Mouse (Mus musculus) embryo, embryonic 10 days (tissue): ENCODE results near the gene Ccsap.

Experiments used
- DNase-seq: peaks from one replicate; pipeline ENCODE4 v3.0.0-alpha.2; 2015; ENCODE audit warnings: low spot score

Ccsap gene

DNA sequence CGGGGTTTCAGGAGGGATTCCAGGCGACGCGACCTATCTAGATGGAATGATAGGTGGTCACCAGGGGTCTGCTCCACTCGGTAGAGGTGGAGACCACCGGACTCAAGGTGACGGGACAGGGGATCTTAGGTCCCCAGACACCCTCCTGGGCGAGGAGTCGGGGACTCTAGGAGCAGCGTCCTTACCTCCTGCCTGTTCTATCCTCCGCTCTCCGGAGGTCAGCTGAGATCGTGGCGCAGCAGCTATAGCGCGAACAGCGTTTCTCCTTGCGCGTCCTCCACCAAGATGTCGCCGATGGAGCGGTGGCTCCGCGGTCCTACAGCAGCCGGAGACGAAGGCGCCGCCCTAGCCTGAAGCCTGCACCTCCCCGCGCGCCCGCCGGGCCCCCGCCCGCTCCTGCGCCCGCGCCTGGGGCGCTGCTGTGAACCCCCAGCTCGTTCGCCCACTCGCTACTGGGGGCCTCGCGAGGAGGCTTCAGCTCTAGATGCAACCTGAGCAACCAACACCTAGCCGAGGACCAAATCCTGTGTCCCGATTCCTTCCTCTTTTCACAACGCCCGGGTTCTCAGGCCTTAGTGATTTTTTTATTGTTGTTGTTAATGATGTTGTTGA lies at the start of gene Ccsap:
TSS of gene Ccsap (minus strand) at position 562 of the 612 bp plus-strand sequence.
- no peak for DNase-seq

DNA sequence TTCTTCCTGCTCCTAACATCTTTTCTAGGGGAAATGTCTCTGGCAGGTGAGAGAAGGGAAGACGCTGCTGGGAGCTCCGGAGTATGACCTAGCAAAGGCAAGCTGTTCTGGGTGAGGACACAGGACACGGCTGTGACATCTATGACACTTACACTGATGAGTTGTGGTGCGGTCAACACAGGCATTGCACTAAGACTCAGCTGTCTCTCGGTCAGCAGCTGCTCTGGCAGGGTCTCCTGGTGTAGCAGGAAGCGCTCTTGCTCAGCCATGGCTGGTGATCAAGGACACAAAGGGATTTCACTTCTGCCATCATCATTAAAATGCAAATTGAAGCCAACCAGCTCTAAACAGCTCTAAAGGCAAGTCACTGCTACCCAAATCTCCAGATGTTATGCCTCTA lies 47.6 kb upstream of the Ccsap start:
- DNase-seq: no peak

DNA sequence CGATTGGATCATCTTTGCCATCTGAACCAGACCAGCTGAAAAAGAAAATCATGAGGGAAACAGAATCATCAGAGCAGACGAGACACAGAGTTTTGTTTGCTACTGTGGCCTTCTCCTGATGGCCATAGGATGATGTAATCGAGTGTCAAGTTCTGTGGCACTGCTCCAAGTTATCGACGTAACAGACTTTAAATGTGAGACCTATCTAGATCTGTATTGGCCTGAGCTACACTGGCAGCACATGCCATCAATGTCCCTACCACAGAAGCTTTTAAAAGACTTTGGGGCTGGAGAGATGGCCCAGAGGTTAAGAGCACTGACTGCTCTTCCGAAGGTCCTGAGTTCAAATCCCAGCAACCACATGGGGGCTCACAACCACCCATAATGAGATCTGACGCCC lies 42.6 kb upstream of the Ccsap start:
- no peak for DNase-seq

DNA sequence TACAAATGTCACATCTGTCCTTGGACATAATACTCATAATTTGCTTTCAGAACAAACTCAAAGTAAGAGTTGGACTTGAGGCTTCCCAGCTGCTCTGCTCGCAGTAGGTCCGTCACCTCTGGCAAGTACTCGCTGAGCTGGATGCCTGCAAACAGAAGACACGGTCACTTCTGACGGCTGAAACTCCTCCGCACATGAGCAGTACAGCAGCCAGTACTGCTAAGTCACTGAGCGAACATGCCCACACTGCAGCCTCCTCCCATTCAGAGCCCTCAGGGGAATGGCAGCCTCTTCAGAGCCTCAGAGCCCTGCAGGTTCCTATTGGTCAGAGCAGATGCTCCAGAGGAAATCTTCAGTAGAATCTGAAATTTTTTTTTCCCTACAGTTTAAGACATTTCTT lies 39.4 kb upstream of the Ccsap start:
- DNase-seq: no peak

DNA sequence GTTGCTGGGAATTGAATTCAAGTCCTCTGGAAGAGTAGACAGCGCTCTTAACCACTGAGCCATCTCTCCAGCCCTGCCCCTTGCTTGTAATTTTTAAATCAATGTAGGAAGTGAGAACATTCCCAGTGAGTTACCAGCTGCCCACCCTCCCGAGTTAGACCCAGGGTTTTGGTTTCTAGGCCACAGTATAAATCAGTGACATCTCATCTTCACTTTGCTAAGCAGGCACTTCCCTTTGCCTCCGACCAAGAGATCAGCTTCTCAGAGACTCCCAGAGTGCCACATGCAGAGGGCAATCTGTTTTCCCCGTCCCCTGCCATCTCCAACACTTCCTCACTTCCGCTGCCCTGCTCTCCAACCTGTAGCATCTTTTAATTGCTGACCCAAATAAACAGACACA lies 38.6 kb upstream of the Ccsap start:
- no peak for DNase-seq

DNA sequence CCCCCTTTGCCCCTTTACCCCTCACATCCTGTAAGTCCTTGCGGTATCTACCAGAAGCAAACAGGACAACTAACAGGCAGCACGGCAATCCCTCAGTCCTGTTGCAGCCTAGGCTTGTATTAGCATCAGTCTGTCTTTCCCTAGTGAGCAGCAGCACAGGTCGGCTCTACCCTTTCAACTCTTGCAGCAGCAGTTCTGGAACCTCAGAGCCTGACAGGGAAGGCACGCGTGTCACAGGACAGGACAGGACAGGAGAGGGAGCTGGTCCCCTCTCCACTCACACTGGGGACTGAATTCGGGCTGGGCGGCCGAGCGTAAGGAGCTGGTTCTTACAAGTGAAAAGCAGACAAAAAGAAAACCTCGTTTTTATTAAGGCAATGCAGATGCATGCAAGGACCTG lies 36.8 kb upstream of the Ccsap start:
- DNase-seq: no peak

DNA sequence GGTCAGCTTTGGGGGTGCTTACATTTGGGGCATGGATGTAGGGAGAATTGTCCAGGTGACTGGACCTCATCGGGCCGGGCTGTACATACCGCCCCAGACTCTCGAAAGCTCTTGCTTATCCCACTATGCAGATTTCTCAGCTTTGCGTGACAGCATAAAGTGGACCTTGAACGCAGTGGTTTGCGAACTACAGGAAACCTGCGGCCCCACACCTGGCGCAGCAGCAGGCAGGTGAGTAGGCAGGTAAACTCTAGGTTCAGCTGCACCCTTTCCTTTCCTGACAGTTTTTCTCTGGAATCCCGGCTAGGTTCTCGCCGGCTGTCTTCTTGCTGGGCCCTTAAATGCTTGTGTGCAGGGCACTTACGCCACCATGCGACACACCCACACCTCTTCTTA lies 36.4 kb upstream of the Ccsap start:
- DNase-seq: no peak

DNA sequence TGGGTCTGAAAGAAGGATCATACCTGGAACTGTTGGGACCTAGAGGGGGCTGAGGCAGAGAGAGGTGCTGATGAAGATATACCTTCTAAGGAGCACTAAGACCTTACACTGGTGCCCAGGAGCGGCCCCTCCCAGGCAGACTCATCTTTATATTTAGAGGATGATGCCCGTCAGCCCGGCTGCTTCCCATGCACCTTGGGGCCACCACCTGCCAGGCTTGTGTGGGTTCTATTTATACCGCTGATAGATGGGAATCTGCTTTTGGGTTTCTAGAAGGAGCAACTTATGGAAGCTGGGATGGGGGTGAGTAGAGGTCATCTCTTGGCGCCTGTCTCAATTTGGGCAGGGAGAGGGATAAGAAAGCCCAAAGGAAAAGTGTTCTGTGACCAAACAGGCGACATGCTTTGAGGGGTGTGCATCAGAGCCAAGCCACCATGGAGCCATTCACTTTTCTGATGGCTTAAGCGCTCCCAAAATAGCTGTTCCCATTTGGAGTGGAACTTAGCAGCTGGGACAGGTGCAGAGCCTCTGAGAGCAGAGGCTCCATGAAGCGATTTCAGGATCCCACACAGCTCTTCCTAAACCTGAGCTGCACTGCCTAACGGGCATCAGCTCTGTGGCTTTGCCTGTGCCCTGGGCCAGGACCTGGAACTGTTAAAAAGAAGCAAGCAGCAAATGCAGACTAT lies 35.8 kb upstream of the Ccsap start:
- DNase-seq: no peak

DNA sequence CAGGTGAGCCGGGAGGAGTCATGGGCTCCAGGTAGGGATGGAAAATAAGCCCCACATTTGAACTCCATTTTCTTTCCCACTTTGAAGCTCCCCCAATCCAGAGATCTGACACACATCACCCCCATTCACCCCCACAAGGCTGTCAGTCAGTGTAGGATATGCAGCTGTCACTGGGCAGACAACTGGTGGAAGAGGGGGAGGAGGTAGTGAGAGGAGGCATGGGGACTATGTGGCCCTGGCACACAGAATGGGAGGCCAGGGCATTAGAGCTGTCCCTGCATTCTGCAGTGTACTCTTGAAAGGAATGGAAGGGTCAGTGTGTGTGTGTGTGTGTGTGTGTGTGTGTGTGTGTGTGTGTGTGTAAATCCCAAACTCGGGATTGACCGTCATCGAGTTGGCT lies 35.2 kb upstream of the Ccsap start:
- DNase-seq: no peak

DNA sequence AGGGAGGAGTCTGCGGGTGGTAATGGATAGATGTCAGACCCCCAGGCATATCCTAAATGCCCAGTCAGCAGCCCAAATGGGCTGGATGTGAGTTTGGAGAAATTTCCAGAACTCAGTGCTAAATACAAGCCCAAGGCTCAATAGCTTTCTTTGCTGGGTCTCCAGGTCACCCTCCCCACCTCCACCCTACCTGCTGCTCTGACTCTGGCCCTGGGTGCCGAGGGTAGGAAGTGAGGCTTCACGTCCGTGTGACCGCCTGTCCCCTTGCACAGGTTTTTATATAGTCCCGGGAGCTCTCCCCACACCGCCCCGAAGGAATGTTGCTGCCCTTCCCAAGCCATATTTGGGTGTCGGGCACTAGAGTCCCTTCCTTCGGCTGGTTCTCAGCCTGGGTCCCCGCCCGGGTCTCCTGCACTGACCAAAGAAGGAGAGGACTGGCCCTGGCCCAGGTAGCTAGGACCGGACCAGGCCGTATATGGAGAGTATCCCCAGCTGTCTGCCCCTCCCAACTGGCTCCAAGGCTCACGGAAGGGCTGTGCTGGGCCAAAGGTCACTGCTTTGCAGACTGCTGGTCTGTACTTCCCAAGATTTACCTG lies 34.6 kb upstream of the Ccsap start, which contains the start of gene Acta1:
TSS of gene Acta1 (minus strand) at position 250 of the 596 bp plus-strand sequence.
- DNase-seq: no peak

DNA sequence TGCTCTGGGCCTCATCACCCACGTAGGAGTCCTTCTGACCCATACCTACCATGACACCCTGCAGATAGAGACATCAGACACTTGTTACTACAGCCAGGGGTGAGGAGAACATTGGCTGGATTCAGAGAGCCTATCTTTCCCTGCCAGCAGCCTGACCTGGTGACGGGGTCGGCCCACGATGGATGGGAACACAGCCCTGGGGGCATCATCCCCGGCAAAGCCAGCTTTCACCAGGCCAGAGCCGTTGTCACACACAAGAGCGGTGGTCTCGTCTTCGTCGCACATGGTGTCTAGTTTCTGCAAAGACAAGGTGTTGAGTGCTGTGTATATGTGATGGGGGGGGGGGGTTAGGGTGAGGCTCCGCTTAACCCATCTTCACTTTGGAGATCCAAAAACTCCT lies 33.4 kb upstream of the Ccsap start:
- DNase-seq: no peak

DNA sequence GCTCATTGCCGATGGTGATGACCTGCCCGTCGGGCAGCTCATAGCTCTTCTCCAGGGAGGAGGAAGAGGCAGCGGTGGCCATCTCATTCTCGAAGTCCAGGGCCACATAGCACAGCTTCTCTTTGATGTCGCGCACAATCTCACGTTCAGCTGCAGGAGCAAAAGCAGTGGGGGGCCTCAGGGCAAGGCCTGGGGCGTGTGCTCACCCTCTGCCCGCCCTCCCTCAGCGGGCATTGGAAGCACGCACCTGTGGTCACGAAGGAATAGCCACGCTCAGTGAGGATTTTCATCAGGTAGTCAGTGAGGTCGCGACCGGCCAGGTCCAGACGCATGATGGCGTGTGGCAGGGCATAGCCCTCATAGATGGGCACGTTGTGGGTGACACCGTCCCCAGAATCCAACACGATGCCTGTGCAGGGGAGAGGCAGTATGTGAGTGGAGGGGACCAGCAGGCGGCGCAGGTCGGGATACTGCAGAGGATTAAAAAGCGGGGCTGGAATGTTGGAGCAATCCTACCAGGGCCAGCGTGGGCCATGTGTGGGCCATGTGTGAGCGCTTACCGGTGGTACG lies 32.7 kb upstream of the Ccsap start:
- peak; percentile 35 for DNase-seq

DNA sequence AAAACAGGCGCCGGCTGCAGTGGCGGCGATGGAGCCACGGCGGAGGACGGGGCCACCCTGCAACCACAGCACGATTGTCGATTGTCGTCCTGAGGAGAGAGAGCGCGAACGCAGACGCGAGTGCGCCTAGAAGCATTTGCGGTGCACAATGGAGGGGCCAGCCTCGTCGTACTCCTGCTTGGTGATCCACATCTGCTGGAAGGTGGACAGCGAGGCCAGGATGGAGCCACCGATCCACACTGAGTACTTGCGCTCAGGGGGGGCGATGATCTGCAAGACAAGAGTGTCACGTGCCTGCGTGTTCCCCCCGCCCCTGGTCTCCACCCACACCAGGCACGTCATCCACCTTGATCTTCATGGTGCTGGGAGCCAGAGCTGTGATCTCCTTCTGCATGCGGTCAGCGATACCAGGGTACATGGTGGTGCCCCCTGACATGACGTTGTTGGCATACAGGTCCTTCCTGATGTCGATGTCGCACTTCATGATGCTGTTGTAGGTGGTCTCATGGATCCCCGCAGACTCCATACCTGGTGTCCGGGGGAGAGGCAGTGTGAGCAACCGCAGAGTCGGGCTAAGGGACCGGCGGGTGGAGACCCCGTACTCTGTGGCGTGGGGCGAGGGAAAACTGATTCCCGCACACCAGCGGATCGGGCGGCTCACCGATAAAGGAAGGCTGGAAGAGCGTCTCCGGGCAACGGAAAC lies 32.0 kb upstream of the Ccsap start:
- peak; percentile 42 for DNase-seq

DNA sequence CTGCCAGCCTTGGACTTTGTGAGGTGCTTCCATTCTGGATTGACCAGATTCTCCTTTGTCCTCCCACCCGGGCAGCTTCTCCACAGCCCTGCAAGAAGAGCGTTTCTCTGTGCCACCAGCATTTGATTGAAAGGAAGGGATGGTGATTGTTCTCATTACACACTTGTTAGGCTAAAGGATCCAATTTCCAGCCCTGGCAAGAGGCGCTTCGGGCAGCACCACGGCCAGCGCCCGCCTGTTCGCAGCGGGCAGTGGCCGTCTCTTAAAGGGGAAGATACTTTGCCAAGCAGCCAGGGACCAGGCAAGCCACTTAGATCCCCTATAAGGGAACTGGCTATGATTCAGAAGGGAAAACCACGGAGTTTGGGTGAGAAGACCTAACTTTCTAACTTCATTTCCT lies 31.3 kb upstream of the Ccsap start:
- peak; percentile 81 for DNase-seq

DNA sequence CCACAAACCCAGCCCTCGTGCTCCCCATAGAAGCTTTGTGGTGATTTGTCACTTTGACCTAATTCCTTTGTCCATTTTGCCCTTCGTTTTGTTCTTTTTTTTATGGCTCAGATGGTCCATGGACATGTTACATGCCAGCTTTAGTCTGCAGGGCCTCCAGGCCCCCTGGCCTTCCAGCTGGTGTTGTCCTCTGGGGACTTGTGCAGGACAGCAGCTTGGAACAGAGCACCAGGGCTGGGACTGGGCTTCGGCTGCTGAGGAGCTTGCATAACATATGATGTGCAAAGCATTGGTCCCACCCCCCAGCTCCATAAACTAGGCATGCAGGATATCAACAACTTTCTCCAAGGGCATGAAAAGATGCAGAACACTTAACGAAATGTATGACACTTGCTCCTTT lies 29.8 kb upstream of the Ccsap start:
- no peak for DNase-seq

DNA sequence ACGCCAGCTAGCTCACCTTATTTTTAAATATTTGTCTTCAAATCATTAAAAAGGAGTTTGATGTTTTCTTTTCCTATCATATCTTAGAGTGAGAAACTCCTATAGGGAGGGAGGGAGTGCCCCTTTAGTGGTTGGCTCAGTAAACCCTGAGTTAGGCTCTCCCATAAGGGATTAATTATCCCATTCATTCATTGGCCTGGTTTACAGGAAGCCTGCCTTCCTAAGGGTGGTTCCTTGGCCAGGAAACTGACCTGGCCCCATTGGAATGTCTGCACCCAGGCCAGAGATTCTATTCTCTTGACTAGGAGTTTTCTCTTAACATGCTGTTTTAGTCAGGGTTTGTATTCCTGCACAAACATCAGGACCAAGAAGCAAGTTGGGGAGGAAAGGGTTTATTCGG lies 27.9 kb upstream of the Ccsap start:
- no peak for DNase-seq

DNA sequence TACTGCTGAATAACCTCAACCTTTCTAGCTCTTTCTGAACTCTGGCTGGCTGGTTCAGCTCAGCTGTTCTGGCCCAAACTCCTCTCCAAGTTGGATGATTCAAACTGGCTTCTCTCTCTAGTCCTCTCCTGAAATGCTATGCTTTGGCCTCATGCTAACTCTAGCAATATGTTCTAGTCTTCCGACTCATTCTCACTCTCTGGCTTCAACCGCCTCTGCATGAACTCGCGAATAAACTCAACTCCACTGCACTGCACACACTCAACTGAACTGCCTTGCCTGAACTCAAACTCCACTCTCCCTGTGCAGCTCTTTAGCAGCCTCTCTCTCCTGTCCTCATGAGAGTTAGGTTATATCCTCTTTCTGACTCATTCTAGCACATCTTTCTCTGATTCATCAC lies 27.2 kb upstream of the Ccsap start:
- no peak for DNase-seq

DNA sequence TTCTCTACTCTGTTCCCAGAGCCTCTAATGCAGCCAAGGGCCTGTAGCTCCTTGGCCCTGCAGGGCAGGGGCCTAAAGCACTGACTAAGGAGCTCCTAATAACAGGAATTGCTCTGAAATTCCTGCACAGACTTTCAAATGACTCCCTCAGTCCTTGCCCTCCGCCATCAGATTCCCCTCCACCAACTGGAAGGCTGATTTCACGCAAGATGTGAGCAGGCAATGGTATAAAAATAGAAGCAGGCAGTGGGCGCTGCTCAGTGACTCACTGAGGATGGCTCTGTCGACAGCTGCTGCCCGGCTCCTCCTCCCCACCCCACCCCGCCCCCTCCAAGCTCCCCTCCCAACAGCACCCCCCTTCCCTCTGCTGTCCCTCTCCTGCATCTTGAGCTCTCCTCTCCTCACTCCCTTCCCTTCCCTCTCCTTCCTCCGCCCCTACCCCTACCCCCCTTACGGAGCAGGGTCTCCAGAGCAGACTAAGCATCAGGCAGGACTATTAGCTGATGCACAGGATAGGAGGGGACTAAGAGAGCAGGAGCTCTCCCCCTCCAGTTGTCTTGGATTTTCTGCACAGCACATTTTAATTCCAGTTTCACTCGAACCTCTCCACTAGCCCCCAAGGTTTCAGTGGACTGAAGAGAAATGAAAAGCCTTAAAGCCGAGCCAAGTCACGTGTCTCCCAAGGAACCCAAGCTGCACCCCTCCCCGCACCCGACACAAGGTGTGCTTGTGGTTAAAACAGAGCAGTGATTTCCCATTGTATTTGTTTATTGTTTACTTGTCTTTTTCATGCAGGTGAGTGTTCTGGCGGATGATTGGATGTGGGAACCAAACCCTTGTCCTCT lies 24.9 kb upstream of the Ccsap start:
- DNase-seq: no peak

DNA sequence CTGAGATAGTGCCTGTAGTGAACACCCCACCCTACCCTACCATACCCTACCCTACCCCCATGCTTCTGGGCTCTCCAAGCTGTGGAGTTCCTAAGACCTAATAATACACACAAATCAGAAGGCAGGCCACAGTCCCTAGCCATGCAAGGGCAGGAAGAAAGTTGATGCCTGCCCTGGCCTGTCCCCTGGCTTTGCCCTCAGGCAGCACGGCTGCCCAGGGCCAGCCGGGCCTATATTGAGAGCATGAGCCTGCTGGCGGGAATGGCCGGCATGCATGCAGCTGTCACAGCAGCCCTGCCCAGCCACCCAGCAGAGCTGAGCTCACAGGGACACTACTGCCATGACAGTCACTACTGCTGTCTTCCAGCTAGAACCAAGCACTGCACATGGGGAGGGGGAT lies 23.1 kb upstream of the Ccsap start:
- DNase-seq: no peak

DNA sequence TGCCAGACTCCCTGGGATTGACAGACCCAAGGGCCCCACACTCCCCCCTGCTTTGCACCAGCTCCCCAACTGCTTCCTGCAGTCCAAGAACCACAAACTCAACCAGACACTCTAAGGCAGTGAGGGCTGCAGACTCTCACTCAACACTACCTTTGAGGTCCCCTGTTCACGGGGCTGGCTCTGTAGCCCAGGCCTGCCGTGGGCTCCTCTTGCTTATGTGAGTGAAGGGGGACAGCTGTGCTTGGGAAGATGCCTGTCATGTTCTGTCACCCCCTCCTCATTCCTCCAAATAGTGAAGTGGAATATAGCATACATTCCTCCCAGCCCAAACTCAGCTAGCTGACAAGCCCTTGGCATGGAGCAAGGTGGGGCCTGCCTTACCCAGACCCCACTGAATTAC lies 22.4 kb upstream of the Ccsap start:
- no peak for DNase-seq

DNA sequence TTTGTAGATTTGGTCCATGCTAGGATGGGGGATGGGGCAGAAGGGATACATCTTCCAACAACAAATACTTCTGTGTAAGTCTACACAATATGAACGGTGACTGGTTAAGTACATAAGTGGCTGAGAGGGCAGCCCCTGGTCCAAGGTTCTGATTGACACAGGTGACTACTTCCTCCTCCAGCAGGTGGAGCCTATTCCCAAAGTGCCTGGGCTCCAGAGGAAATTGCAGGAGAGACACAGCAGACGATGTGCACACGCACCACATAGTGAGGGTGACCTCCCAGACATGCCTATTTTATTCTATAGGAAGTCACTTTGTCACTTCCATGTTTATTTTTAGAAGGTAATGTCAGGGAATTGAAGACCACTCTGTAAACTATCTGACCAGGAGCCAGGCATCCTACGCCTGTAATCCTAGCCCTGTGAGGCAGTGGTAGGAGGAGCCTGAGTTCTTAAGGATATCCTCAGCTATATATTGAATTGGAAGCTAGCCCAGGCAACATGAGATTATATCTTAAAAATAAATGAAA lies 20.9 kb upstream of the Ccsap start:
- DNase-seq: no peak

DNA sequence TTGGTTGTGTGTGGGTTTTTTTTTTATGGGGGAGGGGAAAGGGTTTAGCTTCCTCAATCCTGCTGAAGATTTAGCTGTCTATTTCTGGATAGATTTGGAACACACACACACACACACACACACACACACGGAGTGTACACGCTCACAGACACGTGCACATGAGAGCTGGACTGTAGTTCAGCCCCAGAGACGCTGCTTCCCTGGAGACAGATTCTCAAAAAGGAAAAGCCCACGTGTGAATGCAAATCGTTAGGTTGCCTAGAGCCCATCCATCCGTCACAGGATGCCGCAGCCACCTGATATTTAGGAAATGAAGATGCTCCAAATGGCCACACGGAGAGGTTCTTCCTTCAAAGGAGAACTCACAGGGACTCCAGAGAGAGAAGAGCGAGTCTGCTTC lies 20.3 kb upstream of the Ccsap start:
- no peak for DNase-seq
